Mouse (Mus musculus) lung, postnatal 0 days (tissue): Measurements from ENCODE around the gene Tma7. TPM values are rescaled to one million over a fixed set of nuclear protein-coding genes. Genes with fewer than 3 reads are reported as not detected.

Source experiments
- ATAC-seq: fragments of 200-750 bp; cut with Nextera tagmentation; 2 replicates; pipeline ENCODE4 v1.8.0; 2017; ENCODE audit warnings: moderate library complexity
- DNase-seq: peaks from one replicate; pipeline ENCODE4 v3.0.0-alpha.2; 2016; ENCODE audit warnings: low spot score
- H3K27ac ChIP-seq: fragments of 300-500 bp; sonication (generic); 2 replicates; pipeline ENCODE4 v1.5.1; 2014; ENCODE audit warnings: antibody characterized with exemption, mild to moderate bottlenecking, low read length, mixed read lengths
- H3K27me3 ChIP-seq: fragments of 300-500 bp; sonication (generic); replicated peaks from 2 replicates; pipeline ENCODE4 v1.6.1; 2014; ENCODE audit warnings: low read length, mixed read lengths; ENCODE audit not compliant: insufficient read depth
- H3K36me3 ChIP-seq: fragments of 300-500 bp; sonication (generic); 2 replicates; pipeline ENCODE4 v1.6.1; 2014; ENCODE audit warnings: low read length, mixed read lengths; ENCODE audit not compliant: insufficient read depth
- H3K4me1 ChIP-seq: fragments of 300-500 bp; sonication (generic); 2 replicates; pipeline ENCODE4 v1.6.1; 2014; ENCODE audit warnings: antibody characterized with exemption, low read depth, low read length, mixed read lengths; ENCODE audit not compliant: insufficient read depth
- H3K4me2 ChIP-seq: fragments of 300-500 bp; sonication (generic); replicated peaks from 2 replicates; pipeline ENCODE4 v1.6.1; 2014; ENCODE audit warnings: low read depth, mild to moderate bottlenecking, low read length, moderate library complexity, mixed read lengths
- H3K4me3 ChIP-seq: fragments of 300-500 bp; sonication (generic); 2 replicates; pipeline ENCODE4 v1.5.1; 2014; ENCODE audit warnings: low read depth, low read length
- H3K9ac ChIP-seq: fragments of 300-500 bp; sonication (generic); replicated peaks from 2 replicates; pipeline ENCODE4 v1.6.1; 2014; ENCODE audit warnings: low read depth, mild to moderate bottlenecking
- H3K9me3 ChIP-seq: fragments of 300-500 bp; sonication (generic); 2 replicates; pipeline ENCODE4 v1.6.1; 2016; ENCODE audit warnings: low read length, mixed read lengths
- CTCF ChIP-seq: IDR thresholded peaks from 2 replicates; pipeline ENCODE4 v1.5.1; 2016; ENCODE audit warnings: antibody characterized with exemption, mild to moderate bottlenecking
- EP300 ChIP-seq: IDR thresholded peaks from 2 replicates; pipeline ENCODE4 v1.6.1; 2016; ENCODE audit warnings: antibody characterized with exemption, mild to moderate bottlenecking, control low read depth
- WGBS: fragments of 180-500 bp; shearing (Covaris S2); extraction: QIAGEN DNeasy Blood & Tissue Kit; methylation state at CpG from one replicate; pipeline ENCODE4 v1.1.7; 2014; 5-methylcytosine and 5-hydroxymethylcytosine counted together
- polyA plus RNA-seq: library from polyadenylated mRNA; unstranded; fragments of >200 nt; fragmentation: Nextera tagmentation; extraction: Ambion mirVana; gene quantifications from 2 replicates; pipeline ENCODE4 v1.2.1, GENCODE M21; 2015

Tma7 gene
- polyA plus RNA-seq, 1 experiment from 2014 or later: 375 TPM

GRCm38 (mm10) chr9:109114871-109115270, 32.5 kb upstream of the Tma7 start:
- DNase-seq (no peak), ATAC-seq (no peak)
- Histone ChIP-seq H3K27me3 (no peaks in the 10 kb centered on the region), H3K9me3 (no peaks in the 10 kb centered on the region), H3K4me3 (no peak overlapping the region), H3K27ac (no peak overlapping the region), H3K4me2 (no peak overlapping the region), H3K4me1 (no peaks in the 10 kb centered on the region), H3K9ac (no peak overlapping the region), H3K36me3 (peaks cover 9% of the 10 kb centered on the region)
- TF ChIP-seq EP300 (no peak), CTCF (no peak)
- WGBS: 87% methylated on average over 7 of the region's 7 CpGs

DNA sequence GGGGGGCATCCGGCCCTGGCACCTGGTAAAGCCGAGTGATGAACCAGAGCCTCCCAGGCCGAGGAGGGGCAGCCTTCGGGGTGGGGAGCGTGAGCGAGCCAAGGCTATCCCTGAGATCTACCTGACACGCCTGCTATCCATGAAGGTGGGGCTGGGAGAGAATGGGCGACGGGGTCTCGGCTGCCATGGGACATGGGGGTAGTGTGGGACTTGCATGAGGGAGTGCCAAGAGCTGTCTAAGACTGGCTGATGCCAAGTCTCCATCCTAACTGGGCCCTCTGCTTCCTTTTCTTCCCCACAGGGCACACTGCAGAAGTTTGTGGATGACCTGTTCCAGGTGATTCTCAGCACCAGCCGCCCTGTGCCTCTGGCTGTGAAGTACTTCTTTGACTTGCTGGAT, 31.9 kb upstream of the Tma7 start:
- no peaks in the 10 kb centered on the region for H3K27me3 ChIP-seq
- 89% methylated on average over 11 of the region's 11 CpGs for WGBS
- no peak for DNase-seq
- H3K4me2 ChIP-seq: no peak overlapping the region
- H3K9ac ChIP-seq: no peak overlapping the region
- ATAC-seq: no peak
- H3K36me3 ChIP-seq: peaks cover 9% of the 10 kb centered on the region
- no peak overlapping the region for H3K27ac ChIP-seq
- no peak overlapping the region for H3K4me3 ChIP-seq
- TF ChIP-seq CTCF (no peak), EP300 (no peak)
- no peaks in the 10 kb centered on the region for H3K4me1 ChIP-seq
- H3K9me3 ChIP-seq: no peaks in the 10 kb centered on the region

DNA sequence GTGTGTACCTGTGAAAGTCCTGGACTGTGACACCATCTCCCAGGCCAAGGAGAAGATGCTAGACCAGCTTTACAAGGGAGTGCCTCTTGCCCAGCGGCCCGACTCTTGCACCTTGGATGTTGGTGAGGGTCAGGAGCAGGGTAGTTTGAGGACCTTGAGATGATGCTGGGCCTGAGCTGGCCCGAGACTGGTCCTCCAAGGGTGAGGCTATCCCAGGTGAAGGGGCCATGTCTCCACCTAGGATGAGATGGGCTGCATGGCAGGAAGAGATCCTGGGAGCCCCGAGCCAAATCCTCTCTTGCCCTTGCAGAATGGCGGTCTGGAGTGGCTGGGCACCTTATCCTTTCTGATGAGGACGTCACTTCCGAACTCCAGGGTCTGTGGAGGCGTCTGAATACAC, 30.9 kb upstream of the Tma7 start:
- DNase-seq: no peak

GRCm38 (mm10) chr9:109111591-109111990, 29.2 kb upstream of the Tma7 start:
- peaks cover 6% of the 10 kb centered on the region for H3K36me3 ChIP-seq
- no peak for DNase-seq
- no peak overlapping the region for H3K4me3 ChIP-seq

More for the DNA sequence above, 30.9 kb upstream of the Tma7 start:
- ATAC-seq: no peak
- Histone ChIP-seq H3K9ac (no peak overlapping the region), H3K4me1 (no peaks in the 10 kb centered on the region), H3K36me3 (peaks cover 8% of the 10 kb centered on the region), H3K4me2 (no peak overlapping the region), H3K4me3 (no peak overlapping the region), H3K27me3 (no peaks in the 10 kb centered on the region), H3K9me3 (no peaks in the 10 kb centered on the region), H3K27ac (no peak overlapping the region)
- WGBS: 88% methylated on average over 8 of the region's 8 CpGs
- TF ChIP-seq EP300 (no peak), CTCF (no peak)

DNA sequence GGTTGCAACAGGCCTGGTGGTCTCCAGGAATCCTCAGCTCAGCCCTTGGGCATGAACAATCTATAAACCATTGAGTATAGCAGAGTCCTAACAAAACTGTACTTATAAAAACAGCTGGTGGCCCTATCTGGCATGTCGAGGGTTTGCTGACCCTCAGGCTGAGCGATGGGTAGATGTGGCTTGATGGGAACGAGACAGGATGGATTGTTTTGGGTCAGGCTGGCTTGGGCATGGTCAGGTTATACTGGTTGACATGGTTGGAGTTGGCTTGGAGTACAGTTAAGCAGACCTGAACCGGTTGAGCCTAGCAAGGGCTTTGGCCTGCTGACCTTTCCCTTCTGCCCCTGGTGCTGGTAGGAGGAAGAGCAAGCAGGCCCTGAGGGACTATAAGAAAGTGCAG, 28.7 kb upstream of the Tma7 start:
- H3K4me3 ChIP-seq: no peak overlapping the region
- peaks cover 6% of the 10 kb centered on the region for H3K36me3 ChIP-seq
- H3K4me2 ChIP-seq: no peak overlapping the region
- H3K9ac ChIP-seq: no peak overlapping the region
- H3K27me3 ChIP-seq: no peaks in the 10 kb centered on the region
- ATAC-seq (no peak), DNase-seq (no peak)
- H3K9me3 ChIP-seq: no peaks in the 10 kb centered on the region
- WGBS: 77% methylated on average over 4 of the region's 4 CpGs
- no peaks in the 10 kb centered on the region for H3K4me1 ChIP-seq
- TF ChIP-seq CTCF: no peak
- no peak for TF ChIP-seq EP300
- H3K27ac ChIP-seq: no peak overlapping the region

More at GRCm38 (mm10) chr9:109111591-109111990, 29.2 kb upstream of the Tma7 start:
- no peaks in the 10 kb centered on the region for H3K4me1 ChIP-seq
- H3K9me3 ChIP-seq: no peaks in the 10 kb centered on the region
- no peak overlapping the region for H3K4me2 ChIP-seq
- TF ChIP-seq CTCF (no peak), EP300 (no peak)
- no peak overlapping the region for H3K9ac ChIP-seq
- no peak for ATAC-seq
- WGBS: 93% methylated on average over 9 of the region's 9 CpGs
- no peaks in the 10 kb centered on the region for H3K27me3 ChIP-seq
- no peak overlapping the region for H3K27ac ChIP-seq

- 90% methylated on average over 11 of the region's 11 CpGs for WGBS
Measured at GRCm38 (mm10) chr9:109110240-109110639, 27.9 kb upstream of the Tma7 start.

GRCm38 (mm10) chr9:109107341-109107740, 25.0 kb upstream of the Tma7 start:
- 70% methylated on average over 5 of the region's 6 CpGs for WGBS
- H3K9ac ChIP-seq: no peak overlapping the region
- H3K27me3 ChIP-seq: no peaks in the 10 kb centered on the region
- no peak overlapping the region for H3K4me3 ChIP-seq
- no peaks in the 10 kb centered on the region for H3K9me3 ChIP-seq
- no peaks in the 10 kb centered on the region for H3K4me1 ChIP-seq
- no peak for DNase-seq
- no peak overlapping the region for H3K4me2 ChIP-seq
- TF ChIP-seq CTCF (no peak), EP300 (no peak)
- H3K27ac ChIP-seq: no peak overlapping the region
- peaks cover 4% of the 10 kb centered on the region; the same call in 1 of the 2 replicates for H3K36me3 ChIP-seq
- ATAC-seq: no peak

More at GRCm38 (mm10) chr9:109110240-109110639, 27.9 kb upstream of the Tma7 start:
- TF ChIP-seq EP300: no peak
- no peak for TF ChIP-seq CTCF
- H3K36me3 ChIP-seq: peaks cover 10% of the 10 kb centered on the region
- H3K9ac ChIP-seq: no peak overlapping the region
- no peaks in the 10 kb centered on the region for H3K27me3 ChIP-seq
- no peak overlapping the region for H3K4me3 ChIP-seq
- H3K4me2 ChIP-seq: no peak overlapping the region
- no peak overlapping the region for H3K27ac ChIP-seq
- ATAC-seq (no peak), DNase-seq (no peak)
- H3K9me3 ChIP-seq: no peaks in the 10 kb centered on the region
- no peaks in the 10 kb centered on the region for H3K4me1 ChIP-seq
